Comparison of ENCODE assay signal across 9 mouse cellular contexts in genomic region chr10:86976001-86976726, GRCm38 (mm10). TPM values are rescaled to one million over a fixed set of nuclear protein-coding genes. Genes with fewer than 3 reads are reported as not detected.
DNase-seq lines count a peak whose midpoint lies in the region; ATAC-seq and TF ChIP-seq lines count a peak whose summit lies in the region.
"Had no signal": no experiment of that assay in that cellular context is flagged by ENCODE, and none has a peak within 500 bp of the region (broad histone marks: within the 10 kb centered on the region; RNA-seq: fewer than 3 reads in every experiment).

No protein-coding gene starts in this region.

- H3K4me1 ChIP-seq in intestine, postnatal 0 days (replicated peaks; ENCODE audit: control insufficient read depth, insufficient read depth, low read length), result no peaks in the 10 kb centered on the region
- no peaks in the 10 kb centered on the region for H3K4me1 ChIP-seq in intestine, embryonic 16.5 days (ENCODE audit: control insufficient read depth, insufficient read depth, low read length)

- H3K4me3 ChIP-seq in intestine, postnatal 0 days (ENCODE audit: low read depth, low read length), result no peak overlapping the region
- no peak overlapping the region for H3K4me3 ChIP-seq in intestine, embryonic 16.5 days (ENCODE audit: low read length)
- H3K4me3 ChIP-seq: embryonic facial prominence, embryonic 13.5 days had no signal

- peak; percentile 17 for DNase-seq in ES-CJ7 (ENCODE audit: low read depth, low spot score)
- peak; percentile 65 for DNase-seq in adrenal gland, postnatal 14 days
- peak; percentile 54 to 75 for DNase-seq in layer of hippocampus, adult 18-20 months (ENCODE audit: low spot score in 2 of 2)
- peak; percentile 5 to 28 for DNase-seq in natural killer cell, adult 2 months (ENCODE audit: low spot score in 2 of 2)
- no peak for DNase-seq in c-Kit-positive CD71-positive TER-119-positive erythroid progenitor cells, embryonic 14.5 days (ENCODE audit: low spot score)

- H3K9ac ChIP-seq in intestine, postnatal 0 days (ENCODE audit: low read depth, low read length), result no peak overlapping the region
- H3K9ac ChIP-seq in intestine, embryonic 16.5 days (ENCODE audit: low read depth, low read length), result no peak overlapping the region
- H3K9ac ChIP-seq: embryonic facial prominence, embryonic 13.5 days had no signal

- no peak overlapping the region for H3K4me2 ChIP-seq in intestine, postnatal 0 days (replicated peaks; ENCODE audit: low read depth)
- no peak overlapping the region for H3K4me2 ChIP-seq in intestine, embryonic 16.5 days (ENCODE audit: low read depth, low read length)
- H3K4me2 ChIP-seq: embryonic facial prominence, embryonic 13.5 days had no signal

- H3K36me3 ChIP-seq in intestine, postnatal 0 days (ENCODE audit: control insufficient read depth, insufficient read depth), result no peaks in the 10 kb centered on the region
- H3K36me3 ChIP-seq in intestine, embryonic 16.5 days (ENCODE audit: control insufficient read depth, insufficient read depth, low read length), result no peaks in the 10 kb centered on the region
- H3K36me3 ChIP-seq: embryonic facial prominence, embryonic 13.5 days had no signal

- TF ChIP-seq CTCF in intestine, postnatal 0 days (IDR thresholded peaks at IDR 0.05; ENCODE audit: low read depth), result peak; percentile 55

- 84% methylated on average over 5 of the region's 5 CpGs for WGBS in intestine, postnatal 0 days
- WGBS in intestine, embryonic 16.5 days, result 82% methylated on average over 5 of the region's 5 CpGs

- H3K9me3 ChIP-seq in intestine, postnatal 0 days (ENCODE audit: control insufficient read depth), result no peaks in the 10 kb centered on the region
- H3K9me3 ChIP-seq in intestine, embryonic 16.5 days (ENCODE audit: control insufficient read depth, low read length), result no peaks in the 10 kb centered on the region
- H3K9me3 ChIP-seq: embryonic facial prominence, embryonic 13.5 days had no signal

- H3K27me3 ChIP-seq in intestine, postnatal 0 days (replicated peaks; ENCODE audit: control insufficient read depth, insufficient read depth, low read length), result no peaks in the 10 kb centered on the region
- no peaks in the 10 kb centered on the region for H3K27me3 ChIP-seq in intestine, embryonic 16.5 days (replicated peaks; ENCODE audit: control insufficient read depth, insufficient read depth, low read length)

- no peak for ATAC-seq in intestine, postnatal 0 days
- no peak for ATAC-seq in intestine, embryonic 16.5 days

- H3K27ac ChIP-seq in intestine, postnatal 0 days (ENCODE audit: low read depth, low read length), result no peak overlapping the region
- H3K27ac ChIP-seq in intestine, embryonic 16.5 days (ENCODE audit: low read length), result no peak overlapping the region
- H3K27ac ChIP-seq: embryonic facial prominence, embryonic 13.5 days had no signal

RNA-seq across cellular contexts. Expression of gene Stab2, which starts 31.7 kb away (rescaled TPM):
- polyA plus RNA-seq in intestine, postnatal 0 days (2015; fragmentation: Nextera tagmentation; extraction: Ambion mirVana), result 0.66 and 1.1 TPM in 2 replicates
- 0.78 and 0.95 TPM in 2 replicates for polyA plus RNA-seq in intestine, embryonic 16.5 days (2015; fragmentation: Nextera tagmentation; extraction: Ambion mirVana)
- 13.3 and 13.7 TPM in 2 replicates for total RNA-seq in adrenal gland, postnatal 14 days (2021)
- under 1 TPM; 0.40 to 0.41 TPM for total RNA-seq in layer of hippocampus, adult 18-20 months (2021)
- total RNA-seq: neutrophil, adult 5-6 weeks had no signal

Comparison
In these comparisons a context has a peak if more than half of its experiments do, and no peak if none do; other contexts are left out.
1. RNA of gene Stab2, which starts 31.7 kb away (total RNA-seq): 13.3 to 13.7 TPM in adrenal gland, postnatal 14 days; 0.40 to 0.41 TPM in layer of hippocampus, adult 18-20 months; every median in the first group is over 10 times any median in the second.